Mouse (Mus musculus) bone marrow, adult 2 months (tissue): ENCODE measurements around the gene Pwp2.

ENCODE experiments used
- CTCF ChIP-seq: fragments of 200-500 bp; IDR thresholded peaks from 2 replicates; pipeline ENCODE4 v1.5.1; 2011; ENCODE audit warnings: low read length, control low read depth; ENCODE audit not compliant: control insufficient read depth, insufficient read depth
- POLR2A ChIP-seq: fragments of 200-500 bp; IDR thresholded peaks from 2 replicates; pipeline ENCODE4 v1.6.1; 2011; ENCODE audit warnings: low read depth, mild to moderate bottlenecking, control low read depth, low read length, borderline replicate concordance; ENCODE audit not compliant: control insufficient read depth

- no peak for TF ChIP-seq POLR2A
- no peak for TF ChIP-seq CTCF
Measured at GRCm38 (mm10) chr10:78168792-78169191, 16.2 kb downstream of the Pwp2 start.
